Mouse (Mus musculus): Measurements from ENCODE around the gene Cped1. TPM values are rescaled to one million over a fixed set of nuclear protein-coding genes. Genes with fewer than 3 reads are reported as not detected.

Gene Cped1
- polyA plus RNA-seq, 1 experiment: 1.8 TPM

DNA sequence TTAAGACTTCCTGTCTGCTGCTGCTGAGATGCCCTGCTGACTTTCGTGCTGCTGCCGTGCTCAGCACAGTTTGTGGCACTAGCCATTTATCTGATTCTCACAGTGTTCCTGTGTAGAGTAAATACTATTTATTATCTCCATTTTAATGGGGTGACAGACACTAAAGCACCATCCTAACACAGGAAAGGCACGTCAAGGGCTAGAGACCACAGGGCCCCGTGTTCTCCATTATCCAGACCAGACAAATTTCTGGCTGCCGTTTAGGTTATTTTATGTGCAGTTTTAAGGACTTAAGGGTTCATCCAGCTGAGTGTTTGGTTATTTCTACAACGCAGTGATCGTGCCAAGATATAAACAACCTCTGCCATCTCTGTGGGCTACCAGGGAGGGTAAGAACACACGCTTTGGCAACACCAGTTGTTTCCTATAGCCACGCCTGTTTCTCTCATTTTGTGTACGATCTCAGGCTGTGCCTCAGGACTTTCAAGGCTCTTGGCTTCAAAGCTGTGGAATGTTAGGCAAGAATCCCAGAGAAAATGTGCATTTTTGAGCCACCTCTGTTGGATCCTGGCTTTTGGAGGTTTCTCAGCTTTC lies 149.4 kb downstream of the Cped1 start:
- no peaks in the 10 kb centered on the region for H3K27me3 ChIP-seq (ENCODE audit: control insufficient read depth, insufficient read depth, low read length)
- no peak for TF ChIP-seq CTCF (IDR thresholded peaks at IDR 0.05; ENCODE audit: control insufficient read depth, insufficient read depth, insufficient replicate concordance, low read depth, low read length)
- no peak for TF ChIP-seq POLR2A (IDR thresholded peaks at IDR 0.05; ENCODE audit: control insufficient read depth, low read depth, low read length)
- no peak overlapping the region for H3K27ac ChIP-seq (ENCODE audit: control insufficient read depth, insufficient read depth, low read depth, low read length)
- H3K4me1 ChIP-seq (ENCODE audit: control insufficient read depth, insufficient read depth, low read length): no peaks in the 10 kb centered on the region
- no peaks in the 10 kb centered on the region for H3K36me3 ChIP-seq (ENCODE audit: control insufficient read depth, insufficient read depth, low read length)
- no peak overlapping the region for H3K4me3 ChIP-seq (ENCODE audit: control insufficient read depth, low read depth, low read length)

DNA sequence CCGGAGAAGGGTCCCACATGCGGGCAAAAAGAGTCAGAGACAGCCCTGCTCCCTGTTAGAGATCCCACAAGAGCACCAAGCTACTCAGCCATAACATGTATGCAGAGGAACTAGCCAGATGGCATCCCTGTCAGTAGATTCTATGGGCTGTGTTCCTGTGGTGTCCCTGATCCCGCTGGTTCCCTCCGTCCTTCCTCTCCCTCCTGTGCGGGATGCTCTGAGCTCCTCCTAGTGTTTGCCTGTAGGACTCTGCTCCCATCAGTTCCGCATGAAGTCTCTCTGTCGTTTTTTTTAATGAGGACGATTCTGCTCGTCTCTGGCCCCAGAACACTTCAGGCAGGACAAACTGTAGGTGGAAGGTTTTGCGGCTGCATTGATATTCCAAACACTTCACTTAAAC lies 151.1 kb downstream of the Cped1 start:
- TF ChIP-seq CTCF (IDR thresholded peaks at IDR 0.05; ENCODE audit: control insufficient read depth, insufficient read depth, insufficient replicate concordance, low read depth, low read length) (no peak), POLR2A (IDR thresholded peaks at IDR 0.05; ENCODE audit: control insufficient read depth, low read depth, low read length) (no peak)

DNA sequence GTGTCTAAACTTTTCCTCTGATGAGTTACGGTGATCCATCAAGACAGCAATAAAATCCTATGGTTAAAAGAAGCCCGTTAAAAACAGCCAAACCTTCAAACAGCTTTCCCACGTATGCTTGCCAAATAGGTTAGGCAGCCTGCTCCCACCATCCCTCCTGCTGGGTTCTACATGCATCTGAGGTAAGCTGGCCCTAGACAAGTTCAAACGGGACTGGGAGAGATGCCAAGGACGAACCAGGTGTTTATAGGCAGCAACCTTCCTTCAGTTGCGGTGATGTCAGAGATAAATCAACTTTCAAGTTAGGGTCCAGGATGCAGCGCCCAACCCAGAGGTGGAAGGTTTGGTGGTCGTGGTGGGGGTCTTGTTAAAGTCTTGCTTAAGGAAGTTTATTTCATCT lies 155.1 kb downstream of the Cped1 start:
- Histone ChIP-seq H3K27me3 (ENCODE audit: control insufficient read depth, insufficient read depth, low read length) (no peaks in the 10 kb centered on the region), H3K36me3 (ENCODE audit: control insufficient read depth, insufficient read depth, low read length) (no peaks in the 10 kb centered on the region), H3K27ac (ENCODE audit: control insufficient read depth, insufficient read depth, low read depth, low read length) (no peak overlapping the region), H3K4me1 (ENCODE audit: control insufficient read depth, insufficient read depth, low read length) (no peaks in the 10 kb centered on the region), H3K4me3 (ENCODE audit: control insufficient read depth, low read depth, low read length) (no peak overlapping the region)
- TF ChIP-seq CTCF (IDR thresholded peaks at IDR 0.05; ENCODE audit: control insufficient read depth, insufficient read depth, insufficient replicate concordance, low read depth, low read length) (no peak), POLR2A (IDR thresholded peaks at IDR 0.05; ENCODE audit: control insufficient read depth, low read depth, low read length) (no peak)

More for the DNA sequence above, 151.1 kb downstream of the Cped1 start:
- no peak overlapping the region for H3K4me3 ChIP-seq (ENCODE audit: control insufficient read depth, low read depth, low read length)
- no peaks in the 10 kb centered on the region for H3K4me1 ChIP-seq (ENCODE audit: control insufficient read depth, insufficient read depth, low read length)
- H3K36me3 ChIP-seq (ENCODE audit: control insufficient read depth, insufficient read depth, low read length): no peaks in the 10 kb centered on the region
- no peak overlapping the region for H3K27ac ChIP-seq (ENCODE audit: control insufficient read depth, insufficient read depth, low read depth, low read length)
- no peaks in the 10 kb centered on the region for H3K27me3 ChIP-seq (ENCODE audit: control insufficient read depth, insufficient read depth, low read length)

DNA sequence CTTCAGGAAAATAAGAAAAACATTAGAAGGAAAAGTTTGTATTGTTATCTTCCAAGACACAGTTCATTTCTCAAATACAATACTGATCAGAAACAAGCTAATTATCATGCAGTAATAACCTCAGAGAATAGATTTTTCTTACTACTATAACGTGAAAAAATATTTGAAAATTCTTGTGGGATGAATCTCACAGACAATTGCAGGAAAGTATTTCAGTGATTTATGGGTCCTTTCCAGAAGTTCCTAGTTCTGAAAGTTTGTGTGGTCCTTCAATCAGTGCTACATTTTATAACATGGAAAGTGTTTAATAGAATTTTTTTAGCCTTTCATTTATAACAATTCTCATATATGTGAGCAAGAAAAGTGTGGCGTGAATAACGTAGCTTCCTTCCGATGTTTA lies 161.5 kb downstream of the Cped1 start:
- TF ChIP-seq POLR2A (IDR thresholded peaks at IDR 0.05; ENCODE audit: control insufficient read depth, low read depth, low read length) (no peak), CTCF (IDR thresholded peaks at IDR 0.05; ENCODE audit: control insufficient read depth, insufficient read depth, insufficient replicate concordance, low read depth, low read length) (no peak)
- Histone ChIP-seq H3K4me3 (ENCODE audit: control insufficient read depth, low read depth, low read length) (no peak overlapping the region), H3K27me3 (ENCODE audit: control insufficient read depth, insufficient read depth, low read length) (no peaks in the 10 kb centered on the region), H3K4me1 (ENCODE audit: control insufficient read depth, insufficient read depth, low read length) (no peaks in the 10 kb centered on the region), H3K36me3 (ENCODE audit: control insufficient read depth, insufficient read depth, low read length) (no peaks in the 10 kb centered on the region), H3K27ac (ENCODE audit: control insufficient read depth, insufficient read depth, low read depth, low read length) (no peak overlapping the region)

DNA sequence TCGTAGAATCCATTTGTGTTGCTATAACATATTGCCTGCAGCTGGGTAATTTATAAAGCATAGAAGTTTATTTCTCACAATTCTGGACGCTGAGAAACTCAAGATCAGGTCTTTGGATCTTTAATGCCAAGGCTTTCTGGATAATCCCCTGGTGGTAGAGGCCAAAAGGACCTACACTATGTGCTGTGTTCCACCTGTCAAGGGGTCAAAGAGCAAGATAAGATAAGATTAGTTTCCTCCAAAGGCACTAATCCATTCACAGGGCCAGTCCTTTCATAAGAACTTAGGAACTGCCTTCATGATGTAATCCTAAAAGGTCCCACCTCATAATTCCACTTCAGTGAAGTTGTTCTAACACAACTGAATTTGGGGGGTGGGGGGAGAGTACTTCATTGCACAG lies 162.8 kb downstream of the Cped1 start:
- H3K27me3 ChIP-seq (ENCODE audit: control insufficient read depth, insufficient read depth, low read length): no peaks in the 10 kb centered on the region
- no peaks in the 10 kb centered on the region for H3K36me3 ChIP-seq (ENCODE audit: control insufficient read depth, insufficient read depth, low read length)
- H3K4me3 ChIP-seq (ENCODE audit: control insufficient read depth, low read depth, low read length): no peak overlapping the region
- H3K27ac ChIP-seq (ENCODE audit: control insufficient read depth, insufficient read depth, low read depth, low read length): no peak overlapping the region
- no peak for TF ChIP-seq CTCF (IDR thresholded peaks at IDR 0.05; ENCODE audit: control insufficient read depth, insufficient read depth, insufficient replicate concordance, low read depth, low read length)
- no peak for TF ChIP-seq POLR2A (IDR thresholded peaks at IDR 0.05; ENCODE audit: control insufficient read depth, low read depth, low read length)
- H3K4me1 ChIP-seq (ENCODE audit: control insufficient read depth, insufficient read depth, low read length): no peaks in the 10 kb centered on the region

DNA sequence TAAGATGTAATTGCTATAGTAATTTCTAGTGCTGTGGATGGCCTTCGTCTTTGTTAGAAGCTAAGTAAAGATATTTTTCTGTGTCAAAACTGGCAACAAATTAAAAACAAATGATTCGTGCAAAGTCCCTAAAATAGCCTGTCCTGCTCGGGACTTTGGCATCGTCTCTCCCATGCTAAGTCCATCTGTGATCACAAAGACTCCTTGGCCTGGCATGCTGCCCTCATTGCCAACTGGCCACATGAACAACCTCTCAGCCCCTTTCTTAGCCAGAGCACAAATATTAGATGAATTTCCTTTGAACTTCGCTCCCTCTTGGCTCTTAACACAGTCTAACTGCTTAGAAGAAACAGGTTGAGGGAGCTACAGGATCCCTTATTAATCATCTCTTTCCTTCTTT lies 171.7 kb downstream of the Cped1 start:
- Histone ChIP-seq H3K4me3 (ENCODE audit: control insufficient read depth, low read depth, low read length) (no peak overlapping the region), H3K36me3 (ENCODE audit: control insufficient read depth, insufficient read depth, low read length) (no peaks in the 10 kb centered on the region), H3K27ac (ENCODE audit: control insufficient read depth, insufficient read depth, low read depth, low read length) (no peak overlapping the region), H3K4me1 (ENCODE audit: control insufficient read depth, insufficient read depth, low read length) (no peaks in the 10 kb centered on the region), H3K27me3 (ENCODE audit: control insufficient read depth, insufficient read depth, low read length) (no peaks in the 10 kb centered on the region)
- TF ChIP-seq CTCF (IDR thresholded peaks at IDR 0.05; ENCODE audit: control insufficient read depth, insufficient read depth, insufficient replicate concordance, low read depth, low read length) (no peak), POLR2A (IDR thresholded peaks at IDR 0.05; ENCODE audit: control insufficient read depth, low read depth, low read length) (no peak)

DNA sequence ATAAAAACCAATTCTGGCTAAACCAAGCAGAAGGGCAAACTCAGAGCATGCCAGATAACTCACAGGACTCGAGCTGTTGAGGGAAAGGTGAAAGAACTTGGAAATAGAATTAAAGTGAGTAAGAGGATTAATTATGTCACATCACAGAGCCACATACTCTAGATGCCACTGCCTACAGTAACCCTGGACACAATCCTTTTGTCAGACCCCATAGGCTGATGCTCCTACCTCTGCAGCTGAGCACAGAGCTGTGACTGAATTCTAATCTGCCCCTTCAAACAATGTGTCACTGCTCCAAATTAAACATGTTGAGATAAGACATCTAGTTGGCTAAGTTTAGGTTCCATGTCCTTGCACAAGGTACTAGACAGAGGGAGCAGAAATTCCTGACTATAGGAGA lies 176.2 kb downstream of the Cped1 start:
- Histone ChIP-seq H3K27me3 (ENCODE audit: control insufficient read depth, insufficient read depth, low read length) (no peaks in the 10 kb centered on the region), H3K27ac (ENCODE audit: control insufficient read depth, insufficient read depth, low read depth, low read length) (no peak overlapping the region), H3K36me3 (ENCODE audit: control insufficient read depth, insufficient read depth, low read length) (no peaks in the 10 kb centered on the region), H3K4me3 (ENCODE audit: control insufficient read depth, low read depth, low read length) (no peak overlapping the region), H3K4me1 (ENCODE audit: control insufficient read depth, insufficient read depth, low read length) (no peaks in the 10 kb centered on the region)
- TF ChIP-seq CTCF (IDR thresholded peaks at IDR 0.05; ENCODE audit: control insufficient read depth, insufficient read depth, insufficient replicate concordance, low read depth, low read length): no peak
- no peak for TF ChIP-seq POLR2A (IDR thresholded peaks at IDR 0.05; ENCODE audit: control insufficient read depth, low read depth, low read length)

DNA sequence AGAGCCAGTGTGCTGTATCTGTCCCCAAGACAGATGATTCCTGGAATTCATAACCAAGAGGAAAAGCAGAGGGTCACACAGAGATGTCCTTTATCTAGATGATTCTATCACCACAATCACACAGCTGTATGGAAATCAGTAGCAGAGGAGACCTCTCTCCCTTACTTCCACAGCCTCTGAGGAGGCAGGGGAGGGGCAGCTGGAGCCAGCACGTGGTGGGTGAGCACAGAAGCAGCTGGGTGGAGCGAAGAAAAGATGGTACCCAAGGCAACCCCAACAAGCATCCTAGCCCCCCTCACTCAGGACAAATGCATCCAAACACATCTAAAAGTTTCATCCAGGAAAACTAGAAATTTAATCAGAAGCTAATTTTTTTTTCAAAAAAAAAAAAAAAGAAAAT lies 182.7 kb downstream of the Cped1 start:
- Histone ChIP-seq H3K27me3 (ENCODE audit: control insufficient read depth, insufficient read depth, low read length) (no peaks in the 10 kb centered on the region), H3K27ac (ENCODE audit: control insufficient read depth, insufficient read depth, low read depth, low read length) (no peak overlapping the region), H3K4me1 (ENCODE audit: control insufficient read depth, insufficient read depth, low read length) (no peaks in the 10 kb centered on the region), H3K4me3 (ENCODE audit: control insufficient read depth, low read depth, low read length) (no peak overlapping the region), H3K36me3 (ENCODE audit: control insufficient read depth, insufficient read depth, low read length) (no peaks in the 10 kb centered on the region)
- TF ChIP-seq POLR2A (IDR thresholded peaks at IDR 0.05; ENCODE audit: control insufficient read depth, low read depth, low read length) (no peak), CTCF (IDR thresholded peaks at IDR 0.05; ENCODE audit: control insufficient read depth, insufficient read depth, insufficient replicate concordance, low read depth, low read length) (no peak)
